Mouse (Mus musculus) liver, embryonic 12.5 days (tissue): ENCODE measurements at regions not wholly inside any gene's neighbourhood (a gene's known extent, or its start where the extent isn't known, plus 50 kb on each side); places are given as distances from the start of the nearest gene placed in this dataset.

Experiments
- ATAC-seq: fragments of 200-750 bp; cut with Nextera tagmentation; 2 replicates; pipeline ENCODE4 v1.8.0; 2017; ENCODE audit warnings: moderate number of reproducible peaks, mild to moderate bottlenecking, moderate library complexity
- H3K27ac ChIP-seq: fragments of 300-500 bp; sonication (generic); 2 replicates; pipeline ENCODE4 v1.5.1; 2016; ENCODE audit warnings: mild to moderate bottlenecking
- H3K27me3 ChIP-seq: fragments of 300-500 bp; sonication (generic); replicated peaks from 2 replicates; pipeline ENCODE4 v1.6.1; 2016; ENCODE audit warnings: mild to moderate bottlenecking, moderate library complexity
- H3K36me3 ChIP-seq: fragments of 300-500 bp; sonication (generic); 2 replicates; pipeline ENCODE4 v1.6.1; 2016; ENCODE audit warnings: mild to moderate bottlenecking, moderate library complexity
- H3K4me1 ChIP-seq: fragments of 300-500 bp; sonication (generic); 2 replicates; pipeline ENCODE4 v1.6.1; 2016
- H3K4me2 ChIP-seq: fragments of 300-500 bp; sonication (generic); 2 replicates; pipeline ENCODE4 v1.6.1; 2016; ENCODE audit warnings: mild to moderate bottlenecking, moderate library complexity
- H3K4me3 ChIP-seq: fragments of 300-500 bp; sonication (generic); 2 replicates; pipeline ENCODE4 v1.5.1; 2016; ENCODE audit warnings: mild to moderate bottlenecking, moderate library complexity
- H3K9ac ChIP-seq: fragments of 300-500 bp; sonication (generic); 2 replicates; pipeline ENCODE4 v1.6.1; 2016; ENCODE audit warnings: mild to moderate bottlenecking, moderate library complexity
- H3K9me3 ChIP-seq: fragments of 300-500 bp; sonication (generic); replicated peaks from 2 replicates; pipeline ENCODE4 v1.6.1; 2016; ENCODE audit warnings: mild to moderate bottlenecking, moderate library complexity
- WGBS: fragments of 180-500 bp; shearing (Covaris S2); methylation state at CpG from one replicate; pipeline ENCODE4 v1.1.7; 2016; ENCODE audit not compliant: insufficient replicate concordance; 5-methylcytosine and 5-hydroxymethylcytosine counted together

- H3K4me2 ChIP-seq: no peak overlapping the region
- no peaks in the 10 kb centered on the region for H3K36me3 ChIP-seq
- H3K9me3 ChIP-seq: no peaks in the 10 kb centered on the region
- WGBS: 37% methylated on average over 2 of the region's 2 CpGs
- H3K9ac ChIP-seq: no peak overlapping the region
- H3K27ac ChIP-seq: no peak overlapping the region
- no peak for ATAC-seq
- H3K27me3 ChIP-seq: no peaks in the 10 kb centered on the region
- H3K4me1 ChIP-seq: no peaks in the 10 kb centered on the region
- no peak overlapping the region for H3K4me3 ChIP-seq
These were observed 118.9 kb upstream of the Robo2 start for GRCm38 (mm10) chr16:74530531-74530930.

GRCm38 (mm10) chr16:74528245-74528644, 116.6 kb upstream of the Robo2 start:
- Histone ChIP-seq H3K4me3 (no peak overlapping the region), H3K4me1 (no peaks in the 10 kb centered on the region), H3K9me3 (no peaks in the 10 kb centered on the region), H3K36me3 (no peaks in the 10 kb centered on the region), H3K27ac (no peak overlapping the region), H3K9ac (no peak overlapping the region), H3K27me3 (no peaks in the 10 kb centered on the region), H3K4me2 (no peak overlapping the region)
- WGBS: 34% methylated on average over 3 of the region's 3 CpGs
- no peak for ATAC-seq

- Histone ChIP-seq H3K36me3 (no peaks in the 10 kb centered on the region), H3K4me1 (no peaks in the 10 kb centered on the region), H3K27me3 (no peaks in the 10 kb centered on the region), H3K9ac (no peak overlapping the region), H3K27ac (no peak overlapping the region), H3K4me3 (no peak overlapping the region), H3K4me2 (no peak overlapping the region), H3K9me3 (no peaks in the 10 kb centered on the region)
- ATAC-seq: no peak
- 28% methylated on average over 1 of the region's 1 CpGs for WGBS
These were observed 114.9 kb upstream of the Robo2 start for GRCm38 (mm10) chr16:74526521-74526920.

GRCm38 (mm10) chr16:74520501-74520900, 108.9 kb upstream of the Robo2 start:
- Histone ChIP-seq H3K9ac (no peak overlapping the region), H3K27me3 (no peaks in the 10 kb centered on the region), H3K4me3 (no peak overlapping the region), H3K4me2 (no peak overlapping the region), H3K27ac (no peak overlapping the region), H3K9me3 (no peaks in the 10 kb centered on the region), H3K4me1 (no peaks in the 10 kb centered on the region), H3K36me3 (no peaks in the 10 kb centered on the region)
- 69% methylated on average over 4 of the region's 4 CpGs for WGBS
- no peak for ATAC-seq

GRCm38 (mm10) chr16:74517888-74518287, 106.3 kb upstream of the Robo2 start:
- H3K4me1 ChIP-seq: no peaks in the 10 kb centered on the region
- no peak overlapping the region for H3K9ac ChIP-seq
- 63% methylated on average over 1 of the region's 1 CpGs for WGBS
- no peaks in the 10 kb centered on the region for H3K9me3 ChIP-seq
- no peak for ATAC-seq
- no peaks in the 10 kb centered on the region for H3K27me3 ChIP-seq
- no peak overlapping the region for H3K4me3 ChIP-seq
- no peak overlapping the region for H3K27ac ChIP-seq
- H3K36me3 ChIP-seq: no peaks in the 10 kb centered on the region
- H3K4me2 ChIP-seq: no peak overlapping the region

GRCm38 (mm10) chr16:74517374-74517773, 105.7 kb upstream of the Robo2 start:
- WGBS: 77% methylated on average over 4 of the region's 4 CpGs
- Histone ChIP-seq H3K4me3 (no peak overlapping the region), H3K27ac (no peak overlapping the region), H3K36me3 (no peaks in the 10 kb centered on the region), H3K9ac (no peak overlapping the region), H3K27me3 (no peaks in the 10 kb centered on the region), H3K9me3 (no peaks in the 10 kb centered on the region), H3K4me2 (no peak overlapping the region), H3K4me1 (no peaks in the 10 kb centered on the region)
- ATAC-seq: no peak

- H3K36me3 ChIP-seq: no peaks in the 10 kb centered on the region
- no peaks in the 10 kb centered on the region for H3K9me3 ChIP-seq
- H3K4me1 ChIP-seq: no peaks in the 10 kb centered on the region
- no peak for ATAC-seq
- 50% methylated on average over 4 of the region's 4 CpGs for WGBS
- no peak overlapping the region for H3K4me3 ChIP-seq
- H3K4me2 ChIP-seq: no peak overlapping the region
- no peak overlapping the region for H3K9ac ChIP-seq
- no peak overlapping the region for H3K27ac ChIP-seq
- H3K27me3 ChIP-seq: no peaks in the 10 kb centered on the region
These were observed 102.9 kb upstream of the Robo2 start for GRCm38 (mm10) chr16:74514481-74514880.

GRCm38 (mm10) chr16:74510383-74510782, 98.8 kb upstream of the Robo2 start:
- no peaks in the 10 kb centered on the region for H3K27me3 ChIP-seq
- H3K9ac ChIP-seq: no peak overlapping the region
- H3K36me3 ChIP-seq: no peaks in the 10 kb centered on the region
- no peak for ATAC-seq
- H3K4me3 ChIP-seq: no peak overlapping the region
- no peak overlapping the region for H3K27ac ChIP-seq
- no peaks in the 10 kb centered on the region for H3K9me3 ChIP-seq
- H3K4me1 ChIP-seq: no peaks in the 10 kb centered on the region
- H3K4me2 ChIP-seq: no peak overlapping the region
- 26% methylated on average over 1 of the region's 1 CpGs for WGBS

GRCm38 (mm10) chr16:74509489-74509888, 97.9 kb upstream of the Robo2 start:
- Histone ChIP-seq H3K9ac (no peak overlapping the region), H3K4me3 (no peak overlapping the region), H3K4me1 (no peaks in the 10 kb centered on the region), H3K27ac (no peak overlapping the region), H3K36me3 (no peaks in the 10 kb centered on the region), H3K9me3 (no peaks in the 10 kb centered on the region), H3K4me2 (no peak overlapping the region), H3K27me3 (no peaks in the 10 kb centered on the region)
- ATAC-seq: no peak
- WGBS: 53% methylated on average over 2 of the region's 2 CpGs

GRCm38 (mm10) chr16:74506719-74507118, 95.1 kb upstream of the Robo2 start:
- Histone ChIP-seq H3K9ac (no peak overlapping the region), H3K27ac (no peak overlapping the region), H3K4me1 (no peaks in the 10 kb centered on the region), H3K4me3 (no peak overlapping the region), H3K27me3 (no peaks in the 10 kb centered on the region), H3K36me3 (no peaks in the 10 kb centered on the region), H3K9me3 (no peaks in the 10 kb centered on the region), H3K4me2 (no peak overlapping the region)
- ATAC-seq: no peak

- Histone ChIP-seq H3K9me3 (no peaks in the 10 kb centered on the region), H3K27ac (no peak overlapping the region), H3K4me2 (no peak overlapping the region), H3K4me3 (no peak overlapping the region), H3K27me3 (no peaks in the 10 kb centered on the region), H3K4me1 (no peaks in the 10 kb centered on the region), H3K36me3 (no peaks in the 10 kb centered on the region), H3K9ac (no peak overlapping the region)
- no peak for ATAC-seq
- WGBS: 74% methylated on average over 6 of the region's 6 CpGs
These were observed 94.6 kb upstream of the Robo2 start for GRCm38 (mm10) chr16:74506173-74506709.

GRCm38 (mm10) chr16:74504426-74504825, 92.8 kb upstream of the Robo2 start:
- no peak overlapping the region for H3K27ac ChIP-seq
- H3K9me3 ChIP-seq: no peaks in the 10 kb centered on the region
- no peak overlapping the region for H3K4me2 ChIP-seq
- H3K4me1 ChIP-seq: no peaks in the 10 kb centered on the region
- H3K4me3 ChIP-seq: no peak overlapping the region
- ATAC-seq: no peak
- H3K27me3 ChIP-seq: no peaks in the 10 kb centered on the region
- no peak overlapping the region for H3K9ac ChIP-seq
- H3K36me3 ChIP-seq: no peaks in the 10 kb centered on the region
- WGBS: 49% methylated on average over 5 of the region's 5 CpGs

GRCm38 (mm10) chr16:74500687-74501086, 89.1 kb upstream of the Robo2 start:
- Histone ChIP-seq H3K9me3 (no peaks in the 10 kb centered on the region), H3K27ac (no peak overlapping the region), H3K4me2 (no peak overlapping the region), H3K9ac (no peak overlapping the region), H3K4me1 (no peaks in the 10 kb centered on the region), H3K36me3 (no peaks in the 10 kb centered on the region), H3K27me3 (no peaks in the 10 kb centered on the region), H3K4me3 (no peak overlapping the region)
- ATAC-seq: no peak
- WGBS: 69% methylated on average over 3 of the region's 3 CpGs
